Mouse (Mus musculus) neural tube, embryonic 12.5 days (tissue): ENCODE measurements at regions not wholly inside any gene's neighbourhood (a gene's known extent, or its start where the extent isn't known, plus 50 kb on each side); places are given as distances from the start of the nearest gene placed in this dataset.

ENCODE experiments used
- ATAC-seq: fragments of 200-750 bp; cut with Nextera tagmentation; 2 replicates; pipeline ENCODE4 v1.8.0; 2017; ENCODE audit warnings: low read depth, mild to moderate bottlenecking, moderate TSS enrichment, moderate library complexity; ENCODE audit not compliant: low FRiP score
- H3K27ac ChIP-seq: fragments of 300-500 bp; sonication (generic); 2 replicates; pipeline ENCODE4 v1.5.1; 2016
- H3K27me3 ChIP-seq: fragments of 300-500 bp; sonication (generic); replicated peaks from 2 replicates; pipeline ENCODE4 v1.6.1; 2016; ENCODE audit warnings: mild to moderate bottlenecking
- H3K36me3 ChIP-seq: fragments of 300-500 bp; sonication (generic); 2 replicates; pipeline ENCODE4 v1.6.1; 2016; ENCODE audit warnings: mild to moderate bottlenecking
- H3K4me1 ChIP-seq: fragments of 300-500 bp; sonication (generic); 2 replicates; pipeline ENCODE4 v1.6.1; 2016
- H3K4me2 ChIP-seq: fragments of 300-500 bp; sonication (generic); replicated peaks from 2 replicates; pipeline ENCODE4 v1.6.1; 2016; ENCODE audit warnings: mild to moderate bottlenecking
- H3K4me3 ChIP-seq: fragments of 300-500 bp; sonication (generic); 2 replicates; pipeline ENCODE4 v1.5.1; 2016
- H3K9ac ChIP-seq: fragments of 300-500 bp; sonication (generic); 2 replicates; pipeline ENCODE4 v1.6.1; 2016; ENCODE audit warnings: mild to moderate bottlenecking
- H3K9me3 ChIP-seq: fragments of 300-500 bp; sonication (generic); 2 replicates; pipeline ENCODE4 v1.6.1; 2016; ENCODE audit warnings: mild to moderate bottlenecking
- WGBS: fragments of 180-500 bp; shearing (Covaris S2); methylation state at CpG from one replicate; pipeline ENCODE4 v1.1.7; 2016; 5-methylcytosine and 5-hydroxymethylcytosine counted together

DNA sequence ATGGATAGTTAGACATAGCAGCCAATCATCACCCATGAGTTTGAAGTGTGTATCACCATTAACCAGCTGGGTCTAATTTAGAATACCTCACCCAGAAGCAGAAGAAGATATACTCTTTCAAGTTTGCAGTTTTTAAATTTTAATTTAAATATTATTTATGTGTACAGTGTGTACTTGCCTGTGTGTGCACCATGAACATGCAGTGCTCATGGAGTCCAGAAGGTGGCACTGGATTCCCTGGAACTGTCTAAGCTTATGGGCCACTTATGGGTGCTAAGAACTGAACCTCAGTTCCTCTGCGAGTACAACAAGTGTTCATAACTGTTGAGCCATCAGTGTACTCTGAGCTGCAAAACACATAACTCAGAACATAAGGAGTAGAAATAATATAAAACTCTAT is 675.6 kb downstream of the Adcyap1 start:
- ATAC-seq: peak; percentile 41; the same call in 1 of the 2 replicates

DNA sequence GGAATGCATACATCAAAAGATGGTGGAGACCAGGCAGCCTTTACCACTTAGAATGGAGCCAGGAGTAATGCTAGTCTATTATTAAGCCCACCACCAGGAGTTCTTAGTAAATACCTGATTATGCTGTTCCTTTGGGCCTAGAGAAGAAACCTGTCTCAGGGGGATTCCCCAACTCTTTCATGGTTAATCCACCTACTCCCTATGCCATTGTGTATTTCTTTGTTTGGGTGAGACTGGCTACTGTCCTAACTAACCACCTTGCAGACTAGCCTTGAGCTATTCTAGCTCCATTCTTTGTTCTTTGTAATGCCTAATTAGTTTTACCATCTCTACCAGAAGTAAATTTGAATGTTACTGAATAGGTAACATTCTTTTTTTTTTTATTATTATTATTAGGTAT is 706.8 kb downstream of the Adcyap1 start:
- Histone ChIP-seq H3K36me3 (no peaks in the 10 kb centered on the region), H3K9ac (no peak overlapping the region), H3K4me3 (no peak overlapping the region), H3K4me1 (no peaks in the 10 kb centered on the region), H3K27me3 (no peaks in the 10 kb centered on the region), H3K27ac (no peak overlapping the region), H3K4me2 (no peak overlapping the region), H3K9me3 (no peaks in the 10 kb centered on the region)
- no peak for ATAC-seq

More for the DNA sequence above, 675.6 kb downstream of the Adcyap1 start:
- Histone ChIP-seq H3K27ac (no peak overlapping the region), H3K4me2 (no peak overlapping the region), H3K9me3 (no peaks in the 10 kb centered on the region), H3K4me3 (no peak overlapping the region), H3K27me3 (no peaks in the 10 kb centered on the region), H3K4me1 (no peaks in the 10 kb centered on the region), H3K9ac (no peak overlapping the region), H3K36me3 (no peaks in the 10 kb centered on the region)
- 90% methylated on average over 1 of the region's 1 CpGs for WGBS

- 83% methylated on average over 3 of the region's 3 CpGs for WGBS
- Histone ChIP-seq H3K4me3 (no peak overlapping the region), H3K9me3 (no peaks in the 10 kb centered on the region), H3K4me2 (no peak overlapping the region), H3K4me1 (no peaks in the 10 kb centered on the region), H3K27me3 (no peaks in the 10 kb centered on the region), H3K27ac (no peak overlapping the region), H3K9ac (no peak overlapping the region), H3K36me3 (no peaks in the 10 kb centered on the region)
- ATAC-seq: no peak
Measured at GRCm38 (mm10) chr17:93922412-93922811, 723.6 kb downstream of the Adcyap1 start.

DNA sequence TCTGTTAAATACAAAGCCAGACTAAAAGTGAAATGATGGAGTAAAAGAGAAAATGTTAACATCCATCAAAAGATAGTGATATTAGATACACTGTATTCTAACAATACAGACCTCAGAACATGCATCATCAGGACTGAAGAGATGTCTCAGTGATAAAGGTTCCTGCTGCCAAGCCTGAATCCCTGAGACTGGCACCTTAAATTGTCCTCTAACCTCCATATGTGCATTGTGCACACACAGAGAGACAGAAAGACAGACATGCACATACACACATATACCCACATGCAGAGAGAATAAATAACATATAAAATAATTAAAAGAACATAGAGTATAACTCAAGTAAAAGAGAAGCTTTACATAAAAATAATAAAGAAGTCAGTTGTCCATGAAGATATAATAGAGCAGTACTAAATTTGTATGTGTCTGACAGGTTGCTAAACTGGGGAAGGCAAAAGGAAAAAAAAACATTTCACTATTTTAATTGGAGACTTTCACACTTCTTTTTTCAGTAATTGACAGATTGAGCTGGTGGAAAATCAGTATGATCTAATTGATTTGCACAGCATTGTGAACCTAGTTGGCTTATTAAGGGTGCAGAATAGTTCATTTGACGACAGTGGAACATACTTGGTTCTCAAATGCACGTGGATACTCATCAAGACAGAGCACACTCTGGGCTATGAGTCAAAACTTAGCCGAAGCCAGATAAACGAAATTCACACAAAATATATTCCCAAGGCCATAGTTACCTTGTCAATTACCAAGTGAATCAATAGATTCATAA is 725.6 kb downstream of the Adcyap1 start:
- 81% methylated on average over 4 of the region's 4 CpGs for WGBS
- H3K4me1 ChIP-seq: no peaks in the 10 kb centered on the region
- H3K36me3 ChIP-seq: no peaks in the 10 kb centered on the region
- no peak for ATAC-seq
- H3K27ac ChIP-seq: no peak overlapping the region
- H3K9ac ChIP-seq: no peak overlapping the region
- H3K4me3 ChIP-seq: no peak overlapping the region
- H3K9me3 ChIP-seq: no peaks in the 10 kb centered on the region
- H3K4me2 ChIP-seq: no peak overlapping the region
- H3K27me3 ChIP-seq: no peaks in the 10 kb centered on the region
